Mouse (Mus musculus) heart, embryonic 15.5 days (tissue): ENCODE results near the gene 2010111I01Rik. TPM values are rescaled to one million over a fixed set of nuclear protein-coding genes. Genes with fewer than 3 reads are reported as not detected.
A peak's percentile ranks its signal among the peaks of the same experiment; 100 is the strongest.

Source experiments
- ATAC-seq: fragments of 200-750 bp; cut with Nextera tagmentation; replicated peaks from 2 replicates; pipeline ENCODE4 v1.8.0; 2017; ENCODE audit warnings: low read depth, moderate TSS enrichment; ENCODE audit not compliant: insufficient number of reproducible peaks, insufficient read depth, low FRiP score
- H3K27ac ChIP-seq: fragments of 300-500 bp; sonication (generic); 2 replicates; pipeline ENCODE4 v1.5.1; 2015; ENCODE audit warnings: mild to moderate bottlenecking, inconsistent platforms
- H3K27me3 ChIP-seq: fragments of 300-500 bp; sonication (generic); 2 replicates; pipeline ENCODE4 v1.6.1; 2015; ENCODE audit warnings: inconsistent platforms
- H3K36me3 ChIP-seq: fragments of 300-500 bp; sonication (generic); 2 replicates; pipeline ENCODE4 v1.6.1; 2015; ENCODE audit warnings: mild to moderate bottlenecking, inconsistent platforms
- H3K4me1 ChIP-seq: fragments of 300-500 bp; sonication (generic); replicated peaks from 2 replicates; pipeline ENCODE4 v1.6.1; 2015; ENCODE audit warnings: inconsistent platforms
- H3K4me2 ChIP-seq: fragments of 300-500 bp; sonication (generic); 2 replicates; pipeline ENCODE4 v1.6.1; 2015; ENCODE audit warnings: inconsistent platforms, mild to moderate bottlenecking, moderate library complexity
- H3K4me3 ChIP-seq: fragments of 300-500 bp; sonication (generic); 2 replicates; pipeline ENCODE4 v1.5.1; 2015; ENCODE audit warnings: mild to moderate bottlenecking, inconsistent platforms
- H3K9ac ChIP-seq: fragments of 300-500 bp; sonication (generic); 2 replicates; pipeline ENCODE4 v1.6.1; 2015; ENCODE audit warnings: mild to moderate bottlenecking, inconsistent platforms
- H3K9me3 ChIP-seq: fragments of 300-500 bp; sonication (generic); replicated peaks from 2 replicates; pipeline ENCODE4 v1.6.1; 2016; ENCODE audit warnings: inconsistent platforms
- WGBS: fragments of 180-500 bp; shearing (Covaris S2); methylation state at CpG from one replicate; pipeline ENCODE4 v1.1.7; 2015; ENCODE audit warnings: mixed read lengths; 5-methylcytosine and 5-hydroxymethylcytosine counted together
- polyA plus RNA-seq: library from polyadenylated mRNA; unstranded; fragments of >200 nt; fragmentation: Nextera tagmentation; extraction: Ambion mirVana; gene quantifications from 2 replicates; pipeline ENCODE4 v1.2.1, GENCODE M21; 2015

Gene 2010111I01Rik
- polyA plus RNA-seq, 1 experiment from 2014 or later: 59.9 TPM

DNA sequence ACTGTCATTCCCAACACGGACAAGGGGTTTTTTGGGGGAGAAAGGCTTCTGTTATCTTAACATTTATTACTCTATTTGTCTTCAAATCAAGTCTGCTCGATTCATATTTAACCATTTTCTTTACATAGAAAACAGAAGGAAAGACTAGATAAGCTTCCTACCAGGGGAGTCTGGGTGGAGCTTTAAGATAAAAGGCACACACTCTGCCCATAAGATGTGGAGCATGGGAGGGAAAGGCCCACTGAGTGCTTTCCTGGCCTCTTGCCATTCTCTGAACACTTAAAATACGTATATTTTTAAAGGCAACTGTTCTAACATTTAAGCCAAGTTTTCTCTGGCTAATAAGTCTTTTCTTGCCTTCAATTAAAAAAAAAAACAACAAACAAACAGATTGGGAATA lies 25.3 kb upstream of the 2010111I01Rik start:
- no peak for ATAC-seq
- WGBS: 36% methylated on average over 3 of the region's 3 CpGs
- Histone ChIP-seq H3K36me3 (no peaks in the 10 kb centered on the region), H3K4me1 (0 out of 2 replicates have a peak, but pooled peaks cover 3% of the 10 kb centered on the region), H3K4me3 (no peak overlapping the region), H3K27me3 (no peaks in the 10 kb centered on the region), H3K9ac (no peak overlapping the region), H3K9me3 (no peaks in the 10 kb centered on the region), H3K27ac (no peak overlapping the region), H3K4me2 (no peak overlapping the region)

GRCm38 (mm10) chr13:62939797-62940196 lies 24.9 kb upstream of the 2010111I01Rik start:
- 59% methylated on average over 4 of the region's 4 CpGs for WGBS
- H3K36me3 ChIP-seq: no peaks in the 10 kb centered on the region
- ATAC-seq: no peak
- H3K27me3 ChIP-seq: no peaks in the 10 kb centered on the region
- H3K4me3 ChIP-seq: no peak overlapping the region
- 0 out of 2 replicates have a peak, but pooled peaks cover 3% of the 10 kb centered on the region for H3K4me1 ChIP-seq
- H3K9ac ChIP-seq: no peak overlapping the region
- no peaks in the 10 kb centered on the region for H3K9me3 ChIP-seq
- no peak overlapping the region for H3K27ac ChIP-seq
- H3K4me2 ChIP-seq: no peak overlapping the region

DNA sequence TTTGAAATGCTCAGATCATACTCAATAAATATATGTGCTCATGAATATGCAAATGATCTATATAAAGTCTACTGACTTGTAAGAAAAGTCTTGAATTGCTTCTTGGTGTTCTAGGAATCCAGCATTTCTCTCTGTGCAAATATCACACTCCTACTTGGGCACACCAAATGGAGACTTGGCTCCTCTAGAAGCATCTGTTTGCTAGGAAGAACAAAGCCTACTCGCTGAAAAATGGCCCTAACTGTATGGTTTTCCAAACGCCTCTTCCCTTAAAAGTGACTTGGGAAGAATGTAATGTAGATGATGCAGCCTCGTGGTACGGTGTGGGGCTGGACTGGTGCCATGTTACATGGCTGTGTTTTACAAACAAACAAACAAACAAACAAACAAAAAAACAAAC lies 24.0 kb upstream of the 2010111I01Rik start:
- H3K27me3 ChIP-seq: no peaks in the 10 kb centered on the region
- no peaks in the 10 kb centered on the region for H3K9me3 ChIP-seq
- no peak overlapping the region for H3K4me2 ChIP-seq
- H3K27ac ChIP-seq: no peak overlapping the region
- no peak overlapping the region for H3K9ac ChIP-seq
- no peaks in the 10 kb centered on the region for H3K36me3 ChIP-seq
- no peak for ATAC-seq
- H3K4me1 ChIP-seq: no peaks in the 10 kb centered on the region; the same call in 1 of the 2 replicates
- H3K4me3 ChIP-seq: no peak overlapping the region
- WGBS: 86% methylated on average over 4 of the region's 4 CpGs

- H3K4me1 ChIP-seq: no peaks in the 10 kb centered on the region; the same call in 1 of the 2 replicates
- H3K9me3 ChIP-seq: no peaks in the 10 kb centered on the region
- no peaks in the 10 kb centered on the region for H3K36me3 ChIP-seq
- no peak overlapping the region for H3K9ac ChIP-seq
- no peak overlapping the region for H3K27ac ChIP-seq
- no peak for ATAC-seq
- 78% methylated on average over 17 of the region's 17 CpGs for WGBS
- no peaks in the 10 kb centered on the region for H3K27me3 ChIP-seq
- no peak overlapping the region for H3K4me3 ChIP-seq
- H3K4me2 ChIP-seq: no peak overlapping the region
These were observed 23.2 kb upstream of the 2010111I01Rik start for GRCm38 (mm10) chr13:62941341-62942005.

DNA sequence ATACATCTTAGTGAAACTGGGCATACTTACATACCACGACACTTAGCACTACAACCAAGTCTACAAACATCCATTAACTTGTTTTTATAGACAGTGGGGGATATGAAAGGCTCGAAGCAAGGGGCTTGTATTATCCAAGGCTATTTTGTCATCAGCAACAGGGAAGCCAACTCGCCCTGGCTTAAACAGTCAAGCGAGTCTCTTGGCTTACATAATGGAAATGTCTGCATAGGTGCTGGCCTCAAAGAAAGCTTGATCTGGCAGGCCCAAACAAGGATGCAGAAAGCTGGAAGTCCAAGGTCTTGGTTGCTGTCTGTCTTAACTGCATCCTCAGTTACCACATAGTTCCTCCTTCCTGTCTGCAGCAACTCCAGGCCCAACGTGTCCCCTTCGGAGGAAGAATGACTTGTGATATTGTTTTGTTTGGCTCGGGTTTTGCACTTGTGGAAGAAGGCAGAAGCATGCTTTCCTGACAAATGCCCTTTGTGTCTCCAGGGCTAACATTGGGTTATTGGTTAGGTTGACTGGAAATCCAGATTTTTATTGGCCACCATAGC lies 21.3 kb upstream of the 2010111I01Rik start:
- H3K9me3 ChIP-seq: no peaks in the 10 kb centered on the region
- H3K27ac ChIP-seq: no peak overlapping the region
- H3K36me3 ChIP-seq: no peaks in the 10 kb centered on the region
- ATAC-seq: no peak; the same call in 1 of the 2 replicates
- 50% methylated on average over 7 of the region's 7 CpGs for WGBS
- no peak overlapping the region for H3K4me3 ChIP-seq
- H3K4me1 ChIP-seq: no peaks in the 10 kb centered on the region; the same call in 1 of the 2 replicates
- H3K27me3 ChIP-seq: no peaks in the 10 kb centered on the region
- H3K4me2 ChIP-seq: no peak overlapping the region
- H3K9ac ChIP-seq: no peak overlapping the region

DNA sequence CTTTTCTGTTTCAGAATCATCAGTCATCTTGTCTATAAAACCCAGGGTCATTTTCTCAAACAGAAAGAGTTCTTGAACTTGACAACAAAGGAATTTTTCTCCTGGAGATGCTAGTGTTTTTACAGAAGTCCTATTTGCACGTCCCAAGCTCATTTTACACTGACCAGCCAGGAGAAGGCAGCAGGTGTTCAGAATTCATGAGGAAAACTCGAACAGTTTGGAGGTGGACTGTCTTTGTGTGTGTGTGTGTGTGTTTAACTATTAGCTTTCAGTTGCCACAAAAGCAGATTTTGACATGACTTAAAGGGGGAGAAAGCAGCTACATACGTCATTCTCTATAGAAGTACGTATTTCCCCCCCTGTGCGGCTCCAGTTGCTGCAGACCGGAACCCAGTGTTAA lies 20.6 kb upstream of the 2010111I01Rik start:
- Histone ChIP-seq H3K36me3 (no peaks in the 10 kb centered on the region), H3K27ac (no peak overlapping the region), H3K9ac (no peak overlapping the region), H3K9me3 (no peaks in the 10 kb centered on the region), H3K27me3 (no peaks in the 10 kb centered on the region), H3K4me3 (no peak overlapping the region), H3K4me2 (no peak overlapping the region), H3K4me1 (no peaks in the 10 kb centered on the region; the same call in 1 of the 2 replicates)
- WGBS: 65% methylated on average over 6 of the region's 6 CpGs
- no peak for ATAC-seq

DNA sequence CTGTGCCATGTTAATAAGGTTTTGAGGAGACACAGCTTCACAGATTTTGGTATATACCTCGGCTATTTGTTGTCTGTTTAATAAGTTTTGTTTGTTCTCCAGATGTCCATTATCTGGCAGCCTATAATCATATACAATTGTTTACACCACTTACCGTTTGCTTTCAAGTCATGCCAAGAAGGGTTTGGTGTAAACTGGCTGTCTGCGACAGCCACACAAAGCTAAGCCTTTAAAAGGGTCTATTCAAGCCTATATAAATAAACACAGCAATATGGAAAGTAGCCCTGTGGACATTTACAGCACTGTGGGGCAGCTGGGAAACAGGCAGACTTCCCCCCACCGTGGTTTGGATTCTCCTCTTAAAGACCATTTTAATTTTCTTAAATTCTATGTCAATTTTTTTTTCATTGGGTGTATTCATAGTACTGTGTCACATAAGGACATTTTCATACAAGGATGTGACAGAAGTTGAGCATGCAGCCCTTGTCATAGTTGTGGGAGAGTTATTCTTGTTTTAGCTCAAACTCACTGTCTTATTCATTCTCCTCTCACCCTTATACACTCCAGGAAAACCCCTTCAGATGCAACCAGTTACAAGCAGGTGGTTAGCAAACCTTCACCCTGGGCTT lies 15.0 kb upstream of the 2010111I01Rik start:
- H3K9me3 ChIP-seq: no peaks in the 10 kb centered on the region
- H3K36me3 ChIP-seq: no peaks in the 10 kb centered on the region
- no peaks in the 10 kb centered on the region for H3K27me3 ChIP-seq
- no peak overlapping the region for H3K4me3 ChIP-seq
- no peaks in the 10 kb centered on the region; the same call in 1 of the 2 replicates for H3K4me1 ChIP-seq
- H3K9ac ChIP-seq: no peak overlapping the region
- ATAC-seq: no peak
- no peak overlapping the region for H3K4me2 ChIP-seq
- H3K27ac ChIP-seq: no peak overlapping the region
- 55% methylated on average over 4 of the region's 4 CpGs for WGBS

GRCm38 (mm10) chr13:62951606-62952005 lies 13.1 kb upstream of the 2010111I01Rik start:
- 72% methylated on average over 1 of the region's 1 CpGs for WGBS
- ATAC-seq: no peak
- H3K27ac ChIP-seq: no peak overlapping the region
- no peak overlapping the region for H3K9ac ChIP-seq
- H3K36me3 ChIP-seq: no peaks in the 10 kb centered on the region
- H3K27me3 ChIP-seq: no peaks in the 10 kb centered on the region
- no peak overlapping the region for H3K4me3 ChIP-seq
- no peak overlapping the region for H3K4me2 ChIP-seq
- no peaks in the 10 kb centered on the region for H3K9me3 ChIP-seq
- H3K4me1 ChIP-seq: no peaks in the 10 kb centered on the region

DNA sequence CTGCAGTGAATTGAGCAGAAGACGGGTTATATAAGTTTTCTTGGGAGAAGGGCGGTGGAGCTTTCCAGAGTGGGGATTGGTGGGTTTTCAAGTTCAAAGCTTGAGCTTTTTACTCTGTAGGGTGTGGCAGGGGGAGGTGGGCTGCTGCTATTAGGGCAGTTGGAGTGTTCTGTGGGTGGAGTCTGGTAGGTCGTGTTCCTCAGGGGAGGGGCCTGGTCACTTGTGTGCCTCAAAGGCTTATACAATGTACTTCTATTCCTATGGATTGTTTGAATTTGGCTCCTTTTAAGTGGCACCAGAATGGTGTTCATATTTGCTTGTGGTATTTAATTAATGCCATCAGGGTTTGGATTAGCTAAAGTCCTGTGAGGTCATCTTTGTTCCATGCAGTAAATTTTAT lies 12.6 kb upstream of the 2010111I01Rik start:
- H3K27ac ChIP-seq: no peak overlapping the region; the same call in 1 of the 2 replicates
- H3K4me2 ChIP-seq: no peak overlapping the region
- WGBS: 71% methylated on average over 3 of the region's 3 CpGs
- H3K4me1 ChIP-seq: 0 out of 2 replicates have a peak, but pooled peaks cover 3% of the 10 kb centered on the region
- H3K9me3 ChIP-seq: no peaks in the 10 kb centered on the region
- no peaks in the 10 kb centered on the region for H3K27me3 ChIP-seq
- ATAC-seq: no peak
- H3K9ac ChIP-seq: no peak overlapping the region
- H3K4me3 ChIP-seq: no peak overlapping the region
- H3K36me3 ChIP-seq: no peaks in the 10 kb centered on the region

DNA sequence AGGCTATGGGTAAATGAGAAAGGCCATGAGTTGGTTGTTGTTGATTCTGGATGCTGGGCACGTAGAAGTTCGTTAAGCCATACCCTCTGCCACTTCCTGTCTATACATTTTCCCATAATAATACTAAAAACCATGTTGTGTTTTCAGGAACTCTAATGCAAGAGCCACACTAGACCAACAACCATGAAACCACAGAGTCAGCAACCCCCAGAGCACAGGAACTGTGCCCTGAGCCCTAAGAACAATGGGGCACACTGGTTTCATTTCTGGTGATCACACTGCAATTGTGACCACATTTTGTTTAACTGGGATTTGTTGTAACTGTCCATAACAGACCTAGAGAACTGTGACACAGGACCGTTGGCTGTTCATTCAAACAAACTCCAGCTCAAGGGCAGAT lies 12.1 kb upstream of the 2010111I01Rik start:
- H3K27ac ChIP-seq: peak overlapping the region; percentile 51; the same call in 1 of the 2 replicates
- ATAC-seq: no peak
- H3K4me2 ChIP-seq: no peak overlapping the region
- H3K4me1 ChIP-seq: 0 out of 2 replicates have a peak, but pooled peaks cover 3% of the 10 kb centered on the region
- no peaks in the 10 kb centered on the region for H3K36me3 ChIP-seq
- no peaks in the 10 kb centered on the region for H3K27me3 ChIP-seq
- H3K9ac ChIP-seq: no peak overlapping the region
- no peaks in the 10 kb centered on the region for H3K9me3 ChIP-seq
- H3K4me3 ChIP-seq: no peak overlapping the region
- 74% methylated on average over 3 of the region's 3 CpGs for WGBS

GRCm38 (mm10) chr13:62955997-62956396 lies 8.7 kb upstream of the 2010111I01Rik start:
- ATAC-seq: no peak
- 56% methylated on average over 6 of the region's 6 CpGs for WGBS
- Histone ChIP-seq H3K9me3 (no peaks in the 10 kb centered on the region), H3K36me3 (no peaks in the 10 kb centered on the region), H3K4me1 (0 out of 2 replicates have a peak, but pooled peaks cover 3% of the 10 kb centered on the region), H3K4me3 (no peak overlapping the region), H3K27me3 (no peaks in the 10 kb centered on the region), H3K9ac (no peak overlapping the region), H3K27ac (no peak overlapping the region), H3K4me2 (no peak overlapping the region)
